Mouse (Mus musculus): ENCODE measurements around the gene Usp8. TPM values are rescaled to one million over a fixed set of nuclear protein-coding genes. Genes with fewer than 3 reads are reported as not detected.

The Usp8 gene
- polyA plus RNA-seq, 1 experiment from 2014 or later = 158 TPM

- Histone ChIP-seq H3K27ac (no peak overlapping the region), H3K36me3 (ENCODE audit: inconsistent target) (no peaks in the 10 kb centered on the region), H3K79me2 (ENCODE audit: inconsistent target) (no peaks in the 10 kb centered on the region), H3K4me3 (ENCODE audit: inconsistent target) (no peak overlapping the region)
- whole genome bisulfite sequencing (ENCODE audit: missing documents) = 48% methylated on average over 18 of the region's 19 CpGs
These were observed 62.5 kb downstream of the Usp8 start for GRCm38 (mm10) chr2:126769431-126770181.

GRCm38 (mm10) chr2:126772217-126772616, 65.1 kb downstream of the Usp8 start:
- no peaks in the 10 kb centered on the region for H3K79me2 ChIP-seq (ENCODE audit: inconsistent target)
- H3K27ac ChIP-seq = no peak overlapping the region
- WGBS (ENCODE audit: missing documents) = 83% methylated on average over 5 of the region's 5 CpGs
- no peak overlapping the region for H3K4me3 ChIP-seq (ENCODE audit: inconsistent target)
- H3K36me3 ChIP-seq (ENCODE audit: inconsistent target) = no peaks in the 10 kb centered on the region

GRCm38 (mm10) chr2:126775951-126776350, 68.8 kb downstream of the Usp8 start:
- no peak overlapping the region for H3K4me3 ChIP-seq (ENCODE audit: inconsistent target)
- H3K36me3 ChIP-seq (ENCODE audit: inconsistent target) = no peaks in the 10 kb centered on the region
- H3K79me2 ChIP-seq (ENCODE audit: inconsistent target) = no peaks in the 10 kb centered on the region
- WGBS (ENCODE audit: missing documents) = 76% methylated on average over 4 of the region's 4 CpGs
- no peak overlapping the region for H3K27ac ChIP-seq

- Histone ChIP-seq H3K36me3 (ENCODE audit: inconsistent target) (no peaks in the 10 kb centered on the region), H3K79me2 (ENCODE audit: inconsistent target) (no peaks in the 10 kb centered on the region), H3K27ac (no peak overlapping the region), H3K4me3 (ENCODE audit: inconsistent target) (no peak overlapping the region)
- 50% methylated on average over 1 of the region's 1 CpGs for WGBS (ENCODE audit: missing documents)
These were observed 69.3 kb downstream of the Usp8 start for GRCm38 (mm10) chr2:126776416-126776815.

GRCm38 (mm10) chr2:126778806-126779205, 71.7 kb downstream of the Usp8 start:
- WGBS (ENCODE audit: missing documents) = 90% methylated on average over 4 of the region's 4 CpGs
- Histone ChIP-seq H3K27ac (no peak overlapping the region), H3K36me3 (ENCODE audit: inconsistent target) (no peaks in the 10 kb centered on the region), H3K4me3 (ENCODE audit: inconsistent target) (no peak overlapping the region), H3K79me2 (ENCODE audit: inconsistent target) (no peaks in the 10 kb centered on the region)

GRCm38 (mm10) chr2:126780286-126780685, 73.2 kb downstream of the Usp8 start:
- Histone ChIP-seq H3K79me2 (ENCODE audit: inconsistent target) (no peaks in the 10 kb centered on the region), H3K36me3 (ENCODE audit: inconsistent target) (no peaks in the 10 kb centered on the region), H3K4me3 (ENCODE audit: inconsistent target) (no peak overlapping the region), H3K27ac (no peak overlapping the region)
- WGBS (ENCODE audit: missing documents) = 97% methylated on average over 10 of the region's 10 CpGs

- WGBS (ENCODE audit: missing documents) = 88% methylated on average over 1 of the region's 1 CpGs
- Histone ChIP-seq H3K36me3 (ENCODE audit: inconsistent target) (no peaks in the 10 kb centered on the region), H3K4me3 (ENCODE audit: inconsistent target) (no peak overlapping the region), H3K79me2 (ENCODE audit: inconsistent target) (no peaks in the 10 kb centered on the region), H3K27ac (no peak overlapping the region)
These were observed 74.3 kb downstream of the Usp8 start for GRCm38 (mm10) chr2:126781478-126781877.

- Histone ChIP-seq H3K27ac (no peak overlapping the region), H3K4me3 (ENCODE audit: inconsistent target) (no peak overlapping the region), H3K36me3 (ENCODE audit: inconsistent target) (no peaks in the 10 kb centered on the region), H3K79me2 (ENCODE audit: inconsistent target) (no peaks in the 10 kb centered on the region)
- WGBS (ENCODE audit: missing documents) = 100% methylated on average over 1 of the region's 3 CpGs
These were observed 75.3 kb downstream of the Usp8 start for GRCm38 (mm10) chr2:126782433-126782832.

GRCm38 (mm10) chr2:126783370-126783769, 76.2 kb downstream of the Usp8 start, which contains the start of gene Usp50:
TSS of gene Usp50 (minus strand) at chr2:126783470.
- Histone ChIP-seq H3K4me3 (ENCODE audit: inconsistent target) (no peak within 1 kb of the TSS), H3K79me2 (ENCODE audit: inconsistent target) (no peaks in the 10 kb centered on the region), H3K36me3 (ENCODE audit: inconsistent target) (no peaks in the 10 kb centered on the region), H3K27ac (no peak within 1 kb of the TSS)
- WGBS (ENCODE audit: missing documents) = 81% methylated on average over 4 of the region's 4 CpGs

- WGBS (ENCODE audit: missing documents) = 28% methylated on average over 9 of the region's 9 CpGs
- Histone ChIP-seq H3K4me3 (ENCODE audit: inconsistent target) (no peak overlapping the region), H3K79me2 (ENCODE audit: inconsistent target) (no peaks in the 10 kb centered on the region), H3K36me3 (ENCODE audit: inconsistent target) (peaks cover 22% of the 10 kb centered on the region), H3K27ac (no peak overlapping the region)
These were observed 80.7 kb downstream of the Usp8 start for GRCm38 (mm10) chr2:126787721-126788342.

- 89% methylated on average over 5 of the region's 5 CpGs for WGBS (ENCODE audit: missing documents)
These were observed 85.5 kb downstream of the Usp8 start for GRCm38 (mm10) chr2:126792611-126793010.

GRCm38 (mm10) chr2:126795708-126796107, 88.6 kb downstream of the Usp8 start:
- Histone ChIP-seq H3K79me2 (ENCODE audit: inconsistent target) (no peaks in the 10 kb centered on the region), H3K4me3 (ENCODE audit: inconsistent target) (no peak overlapping the region), H3K36me3 (ENCODE audit: inconsistent target) (peaks cover 95% of the 10 kb centered on the region), H3K27ac (no peak overlapping the region)
- WGBS (ENCODE audit: missing documents) = 100% methylated on average over 2 of the region's 3 CpGs

More at GRCm38 (mm10) chr2:126792611-126793010, 85.5 kb downstream of the Usp8 start:
- no peaks in the 10 kb centered on the region for H3K79me2 ChIP-seq (ENCODE audit: inconsistent target)
- H3K4me3 ChIP-seq (ENCODE audit: inconsistent target) = no peak overlapping the region
- no peak overlapping the region for H3K27ac ChIP-seq
- H3K36me3 ChIP-seq (ENCODE audit: inconsistent target) = peaks cover 67% of the 10 kb centered on the region

- WGBS (ENCODE audit: missing documents) = 94% methylated on average over 5 of the region's 5 CpGs
- Histone ChIP-seq H3K4me3 (ENCODE audit: inconsistent target) (no peak overlapping the region), H3K36me3 (ENCODE audit: inconsistent target) (peaks cover 87% of the 10 kb centered on the region), H3K27ac (no peak overlapping the region), H3K79me2 (ENCODE audit: inconsistent target) (no peaks in the 10 kb centered on the region)
These were observed 91.3 kb downstream of the Usp8 start for GRCm38 (mm10) chr2:126798455-126798854.

- Histone ChIP-seq H3K36me3 (ENCODE audit: inconsistent target) (peaks cover 83% of the 10 kb centered on the region), H3K79me2 (ENCODE audit: inconsistent target) (no peaks in the 10 kb centered on the region), H3K4me3 (ENCODE audit: inconsistent target) (no peak overlapping the region), H3K27ac (no peak overlapping the region)
- WGBS (ENCODE audit: missing documents) = 89% methylated on average over 3 of the region's 3 CpGs
These were observed 94.9 kb downstream of the Usp8 start for GRCm38 (mm10) chr2:126801980-126802379.

Data from macrophage (primary cell).